Mouse (Mus musculus) left cerebral cortex, postnatal 36 days (tissue): ENCODE results near the gene Olfr1167. TPM values are rescaled to one million over a fixed set of nuclear protein-coding genes. Genes with fewer than 3 reads are reported as not detected.
"Not testable (repeated sequence)": the region's sequence is repeated elsewhere in the genome, so short reads cannot be mapped to it uniquely, and the experiment has no call there.

Source experiments
- DNase-seq, 2 experiments: peaks; one replicate each; pipeline ENCODE4 v3.0.0; 2021 to 2022; ENCODE audit warnings: low spot score in 2 of 2, mixed read lengths in 1 of 2
- intact Hi-C: fragments of 180-260 bp; cut with DNase I; formaldehyde crosslinking; loops from one replicate; pipeline ENCODE4 v1.15.1; 2025
- total RNA-seq, 2 experiments: library from RNA; stranded (reverse); gene quantifications; 2 replicates each; pipeline ENCODE4 v1.2.3; 2021

Gene Olfr1167
- total RNA-seq, result not detected

DNA sequence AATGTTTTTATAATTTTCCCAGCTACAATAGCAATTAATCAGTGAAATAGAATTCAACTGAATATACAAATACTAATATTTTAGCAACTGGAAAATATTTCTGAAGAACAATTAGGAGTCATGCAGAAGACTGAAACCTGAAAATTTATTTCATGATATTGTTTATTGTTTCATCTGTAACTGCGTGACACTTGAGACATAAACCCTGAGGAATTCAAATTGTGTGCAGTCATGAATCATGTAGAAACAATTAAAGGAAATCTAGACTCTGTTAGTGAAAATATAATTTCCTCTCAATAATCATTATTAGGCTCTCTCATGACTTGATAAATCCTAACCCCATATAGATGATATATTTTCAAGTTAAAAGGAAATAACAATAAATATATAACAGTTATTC lies at the start of gene Olfr1167:
Gene Olfr1167 (minus strand): TSS at position 101 of the 400 bp plus-strand sequence.
- intact Hi-C loops, DNase-seq: not testable (repeated sequence)

DNA sequence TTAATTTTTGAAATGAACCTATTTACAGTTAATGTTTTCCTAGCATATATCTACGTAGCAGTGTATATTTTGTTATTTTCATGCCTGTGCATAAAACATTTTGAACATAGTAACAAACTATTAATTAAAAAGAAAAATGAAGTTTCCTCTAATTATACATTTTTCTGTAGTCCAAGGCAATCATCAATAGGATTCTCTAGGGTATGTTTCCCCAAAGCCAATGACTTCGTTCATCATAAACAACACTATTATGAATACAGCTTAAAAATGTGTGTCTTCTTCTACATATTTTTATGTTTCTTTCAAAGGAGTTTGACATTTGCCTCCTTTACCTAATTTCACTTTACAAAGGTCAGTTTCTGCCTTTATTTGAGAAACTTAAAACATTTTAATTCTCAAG lies 26.6 kb upstream of the Olfr1167 start, which contains the start of gene Olfr1168:
Gene Olfr1168 (plus strand): TSS at position 301 of the 400 bp plus-strand sequence.
- DNase-seq, result no peak
- intact Hi-C loops, result no loop called here

- intact Hi-C loops, result no loop called here
- DNase-seq, result no peak
Observed at GRCm38 (mm10) chr2:88128172-88128571, 26.8 kb downstream of the Olfr1167 start, which contains the start of gene Olfr1166. Gene Olfr1166 (minus strand): TSS chr2:88128272.

Other genes starting within 250 kb of the Olfr1167 start
- gene Olfr1155, start 210.1 kb downstream of the Olfr1167 start, total RNA-seq, result not detected
- not detected for gene Olfr1156, start 202.1 kb downstream of the Olfr1167 start, total RNA-seq
- gene Olfr1157, start 186.9 kb downstream of the Olfr1167 start, total RNA-seq, result not detected
- gene Olfr74, start 180.5 kb downstream of the Olfr1167 start, total RNA-seq, result not detected
- gene Olfr1158, start 165.1 kb downstream of the Olfr1167 start, total RNA-seq, result not detected
- not detected for gene Olfr1160, start 146.9 kb downstream of the Olfr1167 start, total RNA-seq
- not detected for gene Olfr1161, start 132.4 kb downstream of the Olfr1167 start, total RNA-seq
- gene Olfr73, start 117.5 kb downstream of the Olfr1167 start, total RNA-seq, result not detected
- gene Olfr1162, start 104.1 kb downstream of the Olfr1167 start, total RNA-seq, result not detected
- not detected for gene Olfr1163, start 83.4 kb downstream of the Olfr1167 start, total RNA-seq
- not detected for gene Olfr1164, start 61.2 kb downstream of the Olfr1167 start, total RNA-seq
- not detected for gene Olfr1166, start 26.9 kb downstream of the Olfr1167 start, total RNA-seq
- not detected for gene Olfr1168, start 26.7 kb upstream of the Olfr1167 start, total RNA-seq
- not detected for gene Olfr1170, start 73.1 kb upstream of the Olfr1167 start, total RNA-seq
- gene Olfr1173, start 124.7 kb upstream of the Olfr1167 start, total RNA-seq, result not detected
- gene Olfr1174-ps, start 159.9 kb upstream of the Olfr1167 start, total RNA-seq, result not detected
- gene Olfr1175-ps, start 172.0 kb upstream of the Olfr1167 start, total RNA-seq, result not detected
- not detected for gene Olfr1176, start 181.5 kb upstream of the Olfr1167 start, total RNA-seq
- gene Olfr1177-ps, start 191.3 kb upstream of the Olfr1167 start, total RNA-seq, result not detected
- gene Olfr1178, start 231.9 kb upstream of the Olfr1167 start, total RNA-seq, result not detected